In the genomic region with DNA sequence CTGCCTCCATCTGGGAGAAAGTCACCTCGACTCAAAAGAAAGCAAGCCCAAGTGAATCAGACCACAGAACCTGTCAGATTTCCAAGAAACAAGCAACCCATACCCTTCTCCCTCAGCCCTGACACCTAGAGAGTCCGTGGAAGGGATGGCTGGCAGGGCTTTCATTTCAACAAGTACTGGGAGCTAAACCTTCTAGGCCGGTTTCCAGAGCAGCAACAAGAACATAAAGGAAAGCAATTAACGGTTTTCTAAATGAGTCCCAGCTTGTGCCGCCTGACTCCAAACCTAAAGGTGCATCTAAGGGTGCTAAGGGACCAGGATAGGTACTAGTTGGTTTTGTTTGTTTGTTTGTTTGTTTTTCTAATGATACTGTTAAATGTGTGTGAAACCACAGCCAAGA, we compare ENCODE assay signal across 24 mouse cellular contexts. TPM values are rescaled to one million over a fixed set of nuclear protein-coding genes. Genes with fewer than 3 reads are reported as not detected.
DNase-seq lines count a peak whose midpoint lies in the region; ATAC-seq and TF ChIP-seq lines count a peak whose summit lies in the region.
"Had no signal": no experiment of that assay in that cellular context is flagged by ENCODE, and none has a peak within 500 bp of the region (broad histone marks: within the 10 kb centered on the region; RNA-seq: fewer than 3 reads in every experiment).

No protein-coding gene starts in this region.

- 2% methylated on average over 5 of the region's 5 CpGs for WGBS in hindbrain, embryonic 11.5 days
- 3% methylated on average over 5 of the region's 5 CpGs for WGBS in hindbrain, embryonic 16.5 days
- WGBS in midbrain, embryonic 13.5 days: 2% methylated on average over 5 of the region's 5 CpGs
- 3% methylated on average over 5 of the region's 5 CpGs for WGBS in kidney, adult 2 months

- no peaks in the 10 kb centered on the region for H3K9me3 ChIP-seq in hindbrain, embryonic 11.5 days (ENCODE audit: control insufficient read depth, low read length)
- H3K9me3 ChIP-seq in hindbrain, embryonic 16.5 days (ENCODE audit: control insufficient read depth, low read length): no peaks in the 10 kb centered on the region
- no peaks in the 10 kb centered on the region for H3K9me3 ChIP-seq in midbrain, embryonic 13.5 days
- H3K9me3 ChIP-seq: heart, embryonic 12.5 days; kidney, embryonic 15.5 days; liver, embryonic 13.5 days had no signal

- DNase-seq in embryo, embryonic 11 days: peak; percentile 16
- no peak for DNase-seq in embryo, embryonic 10.5 days (ENCODE audit: low spot score)
- peak; percentile 39 for DNase-seq in hindbrain, embryonic 11.5 days (ENCODE audit: low spot score)
- DNase-seq in brain, embryonic 14.5 days (ENCODE audit: low read depth): peak; percentile 48
- no peak for DNase-seq in kidney, adult 2 months
- DNase-seq in urinary bladder, postnatal 14 days (ENCODE audit: low spot score): no peak
- DNase-seq: adrenal gland, postnatal 10 days; cerebellum, adult 8-10 months; cerebellum, postnatal 36 days; gastrocnemius, postnatal 14 days; heart, postnatal 10 days; kidney, postnatal 36 days; liver, embryonic 13.5 days; lung, adult 2 months; lung, postnatal 14 days had no signal

- no peak for TF ChIP-seq CTCF in brain, embryonic 14.5 days (IDR thresholded peaks at IDR 0.05; ENCODE audit: borderline replicate concordance, extremely low read depth, insufficient read depth, insufficient read length)
- no peak for TF ChIP-seq CTCF in kidney, adult 2 months (conservative IDR thresholded peaks at IDR 0.05; ENCODE audit: insufficient read depth, insufficient read length, low read depth, low read length)

- no peak for ATAC-seq in hindbrain, embryonic 11.5 days (ENCODE audit: low FRiP score)
- no peak for ATAC-seq in hindbrain, embryonic 16.5 days
- ATAC-seq in midbrain, embryonic 13.5 days: no peak
- ATAC-seq: activated CD4-positive, CD25-positive, alpha-beta regulatory T cell, adult 4 months; intestine, postnatal 0 days had no signal

- no peak for TF ChIP-seq POLR2A in brain, embryonic 14.5 days (IDR thresholded peaks at IDR 0.05; ENCODE audit: borderline replicate concordance, extremely low read depth, insufficient read depth, insufficient read length, poor library complexity, severe bottlenecking)
- no peak for TF ChIP-seq POLR2A in kidney, adult 2 months (IDR thresholded peaks at IDR 0.05; ENCODE audit: low read depth, low read length)

- peak overlapping the region; percentile 21; the same call in 1 of the 2 replicates for H3K4me2 ChIP-seq in hindbrain, embryonic 11.5 days (replicated peaks; ENCODE audit: low read depth, low read length)
- H3K4me2 ChIP-seq in hindbrain, embryonic 16.5 days (ENCODE audit: low read length): no peak overlapping the region
- H3K4me2 ChIP-seq in midbrain, embryonic 13.5 days (replicated peaks): peak overlapping the region; percentile 4
- H3K4me2 ChIP-seq: heart, embryonic 12.5 days; kidney, embryonic 15.5 days; liver, embryonic 13.5 days had no signal

- H3K27ac ChIP-seq in hindbrain, embryonic 11.5 days (ENCODE audit: low read depth, low read length): no peak overlapping the region
- no peak overlapping the region for H3K27ac ChIP-seq in hindbrain, embryonic 16.5 days (ENCODE audit: low read depth, low read length)
- no peak overlapping the region for H3K27ac ChIP-seq in midbrain, embryonic 13.5 days
- no peak overlapping the region for H3K27ac ChIP-seq in kidney, adult 2 months (ENCODE audit: insufficient read depth, low read depth, low read length)
- H3K27ac ChIP-seq: kidney, embryonic 15.5 days; liver, embryonic 13.5 days had no signal

- H3K27me3 ChIP-seq in hindbrain, embryonic 11.5 days (ENCODE audit: control insufficient read depth, insufficient read depth, low read length): peaks cover 77% of the 10 kb centered on the region
- H3K27me3 ChIP-seq in hindbrain, embryonic 16.5 days (replicated peaks; ENCODE audit: control insufficient read depth, insufficient read depth, low read length): peaks cover 49% of the 10 kb centered on the region
- peaks cover 90% of the 10 kb centered on the region for H3K27me3 ChIP-seq in midbrain, embryonic 13.5 days
- H3K27me3 ChIP-seq in kidney, adult 2 months (replicated peaks; ENCODE audit: control insufficient read depth, insufficient read depth, low read length): peaks cover 30% of the 10 kb centered on the region

- no peak overlapping the region for H3K9ac ChIP-seq in hindbrain, embryonic 11.5 days (ENCODE audit: low read depth, low read length)
- no peak overlapping the region for H3K9ac ChIP-seq in hindbrain, embryonic 16.5 days (ENCODE audit: low read depth, low read length)
- H3K9ac ChIP-seq in midbrain, embryonic 13.5 days (replicated peaks): no peak overlapping the region
- H3K9ac ChIP-seq: heart, embryonic 12.5 days; kidney, embryonic 15.5 days; liver, embryonic 13.5 days had no signal

- no peaks in the 10 kb centered on the region for H3K36me3 ChIP-seq in hindbrain, embryonic 11.5 days (ENCODE audit: control insufficient read depth, insufficient read depth, low read length)
- no peaks in the 10 kb centered on the region for H3K36me3 ChIP-seq in hindbrain, embryonic 16.5 days (ENCODE audit: control insufficient read depth, insufficient read depth, low read length)
- H3K36me3 ChIP-seq in midbrain, embryonic 13.5 days: no peaks in the 10 kb centered on the region
- H3K36me3 ChIP-seq in kidney, adult 2 months (ENCODE audit: control insufficient read depth, insufficient read depth, low read length): no peaks in the 10 kb centered on the region
- H3K36me3 ChIP-seq: heart, embryonic 12.5 days; kidney, embryonic 15.5 days; liver, embryonic 13.5 days had no signal

- peaks cover 9% of the 10 kb centered on the region for H3K4me1 ChIP-seq in hindbrain, embryonic 11.5 days (replicated peaks; ENCODE audit: control insufficient read depth, insufficient read depth, low read length)
- H3K4me1 ChIP-seq in hindbrain, embryonic 16.5 days (ENCODE audit: control insufficient read depth, insufficient read depth, low read depth, low read length): peaks cover 11% of the 10 kb centered on the region
- peaks cover 27% of the 10 kb centered on the region for H3K4me1 ChIP-seq in midbrain, embryonic 13.5 days (replicated peaks)
- no peaks in the 10 kb centered on the region for H3K4me1 ChIP-seq in kidney, adult 2 months (ENCODE audit: control insufficient read depth, insufficient read depth, low read length)

- H3K4me3 ChIP-seq in hindbrain, embryonic 11.5 days (ENCODE audit: low read depth, low read length): no peak overlapping the region
- no peak overlapping the region for H3K4me3 ChIP-seq in hindbrain, embryonic 16.5 days (ENCODE audit: low read length)
- H3K4me3 ChIP-seq in midbrain, embryonic 13.5 days (replicated peaks): peak overlapping the region; percentile 2; the same call in 1 of the 2 replicates
- no peak overlapping the region for H3K4me3 ChIP-seq in kidney, adult 2 months (ENCODE audit: insufficient read depth, low read depth, low read length)
- H3K4me3 ChIP-seq: heart, embryonic 12.5 days; kidney, embryonic 15.5 days; liver, embryonic 13.5 days had no signal

RNA-seq across cellular contexts. Expression of a gene that starts 10.1 kb away (rescaled TPM):
- 10.0 and 12.7 TPM in 2 replicates for polyA plus RNA-seq in hindbrain, embryonic 11.5 days (2014; fragmentation: Nextera tagmentation; extraction: Ambion mirVana)
- polyA plus RNA-seq in hindbrain, embryonic 16.5 days (2015; fragmentation: Nextera tagmentation; extraction: Ambion mirVana): 3.4 and 4.6 TPM in 2 replicates
- polyA plus RNA-seq in brain, embryonic 14.5 days (2012; rRNA removed): 2.2 and 5.8 TPM in 2 replicates
- polyA plus RNA-seq in midbrain, embryonic 13.5 days (2015; fragmentation: Nextera tagmentation; extraction: Ambion mirVana): 10.4 and 10.7 TPM in 2 replicates
- polyA plus RNA-seq in kidney, adult 2 months (2012; rRNA removed): not detected in 2 replicates
- polyA plus RNA-seq: activated CD4-positive, CD25-positive, alpha-beta regulatory T cell, adult 4 months; limb, embryonic 14.5 days; lung, adult 2 months; small intestine, adult 2 months; urinary bladder, adult 2 months had no signal

Comparison
In these comparisons a context has a peak if more than half of its experiments do, and no peak if none do; other contexts are left out.
1. DNase-seq: peak in embryo, embryonic 11 days (single experiment), hindbrain, embryonic 11.5 days (single experiment) and brain, embryonic 14.5 days (single experiment); none in embryo, embryonic 10.5 days (single experiment), kidney, adult 2 months (single experiment) and urinary bladder, postnatal 14 days (single experiment).